Comparison of ENCODE assay signal across 10 mouse cellular contexts in the genomic region with DNA sequence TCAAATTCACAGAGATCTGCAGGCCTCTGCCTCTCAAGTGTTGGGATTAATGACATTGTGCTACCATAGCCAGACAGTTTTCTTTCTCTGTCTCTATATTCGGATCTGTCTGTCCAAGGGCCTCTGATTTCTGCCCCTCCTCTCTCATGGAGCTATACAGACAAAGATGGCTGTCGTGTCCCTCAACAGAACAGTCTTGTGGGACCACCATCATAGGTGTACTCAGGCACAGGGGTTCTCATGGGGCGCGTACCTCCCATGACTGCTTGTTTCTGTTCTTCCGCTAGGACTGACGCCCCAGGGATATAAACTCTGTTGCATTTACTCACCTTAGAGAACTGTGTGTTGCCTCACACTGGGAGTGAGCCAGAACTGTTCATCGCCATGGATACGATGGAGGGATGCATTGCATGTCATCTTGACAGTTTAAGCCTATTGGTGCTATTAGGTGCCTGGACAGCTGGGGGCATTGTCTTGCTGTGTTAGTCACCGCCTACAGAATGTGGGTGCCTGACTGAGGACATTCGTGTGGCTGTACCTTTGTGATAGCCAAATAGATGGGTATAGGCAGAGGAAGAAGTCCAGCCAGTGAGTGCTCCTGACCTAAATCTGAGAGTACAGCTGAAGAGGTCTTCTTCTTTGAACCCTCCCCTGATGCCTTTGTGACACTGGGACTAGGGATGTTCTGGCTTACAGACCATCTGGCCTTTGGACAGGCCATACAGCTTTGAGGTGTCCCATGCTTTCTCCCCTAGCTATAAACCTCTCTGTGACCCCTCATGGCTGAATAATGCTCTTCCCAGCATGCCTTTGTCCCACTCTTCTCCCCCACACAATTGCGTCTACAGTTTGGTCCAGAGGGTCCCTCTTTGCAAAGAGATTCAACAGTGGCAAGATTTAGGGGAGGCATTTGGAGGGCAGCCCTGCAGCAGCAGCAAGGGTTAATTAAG.
DNase-seq lines count a peak whose midpoint lies in the region; ATAC-seq lines count a peak whose summit lies in the region.
"Had no signal": no experiment of that assay in that cellular context is flagged by ENCODE, and none has a peak within 500 bp of the region (broad histone marks: within the 10 kb centered on the region; RNA-seq: fewer than 3 reads in every experiment).

No protein-coding gene starts in this region.

- H3K4me1 ChIP-seq in forebrain, embryonic 14.5 days (ENCODE audit: control insufficient read depth, insufficient read depth, low read length), result peaks cover 18% of the 10 kb centered on the region
- H3K4me1 ChIP-seq in midbrain, embryonic 14.5 days (ENCODE audit: control insufficient read depth, insufficient read depth, low read length), result peaks cover 17% of the 10 kb centered on the region; the same call in 1 of the 2 replicates
- H3K4me1 ChIP-seq in heart, embryonic 11.5 days (ENCODE audit: control insufficient read depth, insufficient read depth, low read length), result peaks cover 7% of the 10 kb centered on the region; the same call in 1 of the 2 replicates

- 0 out of 2 replicates have a peak, but pooled peaks have one; percentile 26 for ATAC-seq in forebrain, embryonic 14.5 days
- ATAC-seq in midbrain, embryonic 14.5 days (ENCODE audit: low FRiP score, low TSS enrichment), result no peak
- no peak for ATAC-seq in heart, embryonic 11.5 days (replicated peaks; ENCODE audit: insufficient number of reproducible peaks, low FRiP score, low TSS enrichment)
- ATAC-seq in megakaryocyte, adult 5-6 weeks (ENCODE audit: poor library complexity, severe bottlenecking), result no peak

- no peaks in the 10 kb centered on the region for H3K9me3 ChIP-seq in forebrain, embryonic 14.5 days (replicated peaks; ENCODE audit: control insufficient read depth, low read length)
- H3K9me3 ChIP-seq in midbrain, embryonic 14.5 days (ENCODE audit: control insufficient read depth, low read length), result no peaks in the 10 kb centered on the region
- H3K9me3 ChIP-seq in heart, embryonic 11.5 days (replicated peaks; ENCODE audit: control insufficient read depth, low read length), result no peaks in the 10 kb centered on the region

- no peak overlapping the region for H3K4me3 ChIP-seq in forebrain, embryonic 14.5 days (ENCODE audit: low read depth, low read length)
- H3K4me3 ChIP-seq in midbrain, embryonic 14.5 days (replicated peaks; ENCODE audit: low read depth, low read length), result no peak overlapping the region
- no peak overlapping the region for H3K4me3 ChIP-seq in heart, embryonic 11.5 days (ENCODE audit: low read depth, low read length)
- H3K4me3 ChIP-seq: left cerebral cortex, adult 2 months had no signal

- no peaks in the 10 kb centered on the region for H3K27me3 ChIP-seq in forebrain, embryonic 14.5 days (replicated peaks; ENCODE audit: control insufficient read depth, insufficient read depth, low read length)
- H3K27me3 ChIP-seq in midbrain, embryonic 14.5 days (ENCODE audit: control insufficient read depth, insufficient read depth, low read length), result no peaks in the 10 kb centered on the region
- H3K27me3 ChIP-seq in heart, embryonic 11.5 days (ENCODE audit: control insufficient read depth, insufficient read depth, low read length), result no peaks in the 10 kb centered on the region

- no peak overlapping the region for H3K9ac ChIP-seq in forebrain, embryonic 14.5 days (ENCODE audit: low read length)
- H3K9ac ChIP-seq in midbrain, embryonic 14.5 days (replicated peaks; ENCODE audit: low read length), result no peak overlapping the region
- H3K9ac ChIP-seq in heart, embryonic 11.5 days (ENCODE audit: low read depth, low read length), result no peak overlapping the region

- peak overlapping the region; percentile 5; the same call in 1 of the 2 replicates for H3K27ac ChIP-seq in forebrain, embryonic 14.5 days (ENCODE audit: low read depth, low read length)
- H3K27ac ChIP-seq in midbrain, embryonic 14.5 days (replicated peaks; ENCODE audit: low read depth, low read length), result 0 out of 2 replicates have a peak overlapping the region, but pooled peaks have one; percentile 37
- H3K27ac ChIP-seq in heart, embryonic 11.5 days (ENCODE audit: low read depth, low read length), result no peak overlapping the region
- H3K27ac ChIP-seq: left cerebral cortex, adult 2 months had no signal

- DNase-seq in 3T3-L1 (ENCODE audit: low read depth, low spot score), result peak; percentile 53
- DNase-seq in Muller cell, postnatal 12 days (ENCODE audit: inconsistent ontology term), result peak; percentile 60
- DNase-seq in forebrain, embryonic 14.5 days (ENCODE audit: low spot score), result peak; percentile 58
- peak; percentile 66 for DNase-seq in midbrain, embryonic 14.5 days
- DNase-seq in thymus, postnatal 36 days, result no peak
- DNase-seq: cerebellum, postnatal 25 days; lung, adult 18-20 months had no signal

- 47% methylated on average over 11 of the region's 11 CpGs for WGBS in forebrain, embryonic 14.5 days
- 23% methylated on average over 11 of the region's 11 CpGs for WGBS in midbrain, embryonic 14.5 days
- 79% methylated on average over 11 of the region's 11 CpGs for WGBS in heart, embryonic 11.5 days (ENCODE audit: insufficient replicate concordance)

- H3K36me3 ChIP-seq in forebrain, embryonic 14.5 days (ENCODE audit: control insufficient read depth, insufficient read depth, low read length), result no peaks in the 10 kb centered on the region
- H3K36me3 ChIP-seq in midbrain, embryonic 14.5 days (ENCODE audit: control insufficient read depth, insufficient read depth, low read length), result no peaks in the 10 kb centered on the region
- no peaks in the 10 kb centered on the region for H3K36me3 ChIP-seq in heart, embryonic 11.5 days (ENCODE audit: control insufficient read depth, insufficient read depth, low read length)

- H3K4me2 ChIP-seq in forebrain, embryonic 14.5 days (ENCODE audit: low read length), result no peak overlapping the region
- no peak overlapping the region for H3K4me2 ChIP-seq in midbrain, embryonic 14.5 days (ENCODE audit: low read length)
- no peak overlapping the region for H3K4me2 ChIP-seq in heart, embryonic 11.5 days

Comparison
In these comparisons a context has a peak if more than half of its experiments do, and no peak if none do; other contexts are left out.
1. DNase-seq: peak in 3T3-L1 (single experiment), Muller cell, postnatal 12 days (single experiment), forebrain, embryonic 14.5 days (single experiment) and midbrain, embryonic 14.5 days (single experiment); none in thymus, postnatal 36 days (0 of 2).